Mouse (Mus musculus) hindbrain, embryonic 12.5 days (tissue): ENCODE results near the gene Tle2. TPM values are rescaled to one million over a fixed set of nuclear protein-coding genes. Genes with fewer than 3 reads are reported as not detected.
A peak's percentile ranks its signal among the peaks of the same experiment; 100 is the strongest.

Source experiments
- ATAC-seq: fragments of 200-750 bp; cut with Nextera tagmentation; 2 replicates; pipeline ENCODE4 v1.8.0; 2017; ENCODE audit warnings: moderate TSS enrichment; ENCODE audit not compliant: low FRiP score
- H3K27ac ChIP-seq: fragments of 300-500 bp; sonication (generic); 2 replicates; pipeline ENCODE4 v1.5.1; 2016; ENCODE audit warnings: mild to moderate bottlenecking
- H3K27me3 ChIP-seq: fragments of 300-500 bp; sonication (generic); 2 replicates; pipeline ENCODE4 v1.6.1; 2016; ENCODE audit warnings: mild to moderate bottlenecking
- H3K36me3 ChIP-seq: fragments of 300-500 bp; sonication (generic); 2 replicates; pipeline ENCODE4 v1.6.1; 2016; ENCODE audit warnings: mild to moderate bottlenecking
- H3K4me1 ChIP-seq: fragments of 300-500 bp; sonication (generic); 2 replicates; pipeline ENCODE4 v1.6.1; 2016
- H3K4me2 ChIP-seq: fragments of 300-500 bp; sonication (generic); replicated peaks from 2 replicates; pipeline ENCODE4 v1.6.1; 2016; ENCODE audit warnings: mild to moderate bottlenecking
- H3K4me3 ChIP-seq: fragments of 300-500 bp; sonication (generic); 2 replicates; pipeline ENCODE4 v1.5.1; 2016; ENCODE audit warnings: mild to moderate bottlenecking
- H3K9ac ChIP-seq: fragments of 300-500 bp; sonication (generic); 2 replicates; pipeline ENCODE4 v1.6.1; 2016; ENCODE audit warnings: mild to moderate bottlenecking, moderate library complexity
- H3K9me3 ChIP-seq: fragments of 300-500 bp; sonication (generic); replicated peaks from 2 replicates; pipeline ENCODE4 v1.6.1; 2016; ENCODE audit warnings: mild to moderate bottlenecking
- WGBS: fragments of 180-500 bp; shearing (Covaris S2); methylation state at CpG from one replicate; pipeline ENCODE4 v1.1.7; 2016; 5-methylcytosine and 5-hydroxymethylcytosine counted together
- polyA plus RNA-seq: library from polyadenylated mRNA; unstranded; fragments of >200 nt; fragmentation: Nextera tagmentation; extraction: Ambion mirVana; gene quantifications from 2 replicates; pipeline ENCODE4 v1.2.1, GENCODE M21; 2016

The Tle2 gene
- polyA plus RNA-seq, 1 experiment from 2014 or later, result 30.6 TPM

GRCm38 (mm10) chr10:81623441-81623840 lies 49.1 kb downstream of the Tle2 start:
- Histone ChIP-seq H3K9me3 (no peaks in the 10 kb centered on the region), H3K4me2 (no peak overlapping the region), H3K27me3 (no peaks in the 10 kb centered on the region), H3K4me3 (no peak overlapping the region), H3K9ac (no peak overlapping the region), H3K36me3 (peaks cover 48% of the 10 kb centered on the region), H3K27ac (no peak overlapping the region), H3K4me1 (peaks cover 19% of the 10 kb centered on the region)
- no peak for ATAC-seq
- WGBS, result 57% methylated on average over 8 of the region's 8 CpGs

- H3K4me1 ChIP-seq, result peaks cover 19% of the 10 kb centered on the region
- 90% methylated on average over 22 of the region's 22 CpGs for WGBS
- ATAC-seq, result peak; percentile 26; the same call in 1 of the 2 replicates
- no peak overlapping the region; the same call in 1 of the 2 replicates for H3K27ac ChIP-seq
- no peaks in the 10 kb centered on the region for H3K9me3 ChIP-seq
- H3K9ac ChIP-seq, result peak overlapping the region; percentile 86
- H3K4me2 ChIP-seq, result peak overlapping the region; percentile 76
- H3K36me3 ChIP-seq, result peaks cover 46% of the 10 kb centered on the region
- peaks cover 6% of the 10 kb centered on the region; the same call in 1 of the 2 replicates for H3K27me3 ChIP-seq
- peak overlapping the region; percentile 69 for H3K4me3 ChIP-seq
These were observed 52.0 kb downstream of the Tle2 start for GRCm38 (mm10) chr10:81626101-81626993.

GRCm38 (mm10) chr10:81626994-81627835 lies 52.9 kb downstream of the Tle2 start, which contains the start of gene Sirt6:
TSS of gene Sirt6 (minus strand) at chr10:81627797.
- Histone ChIP-seq H3K27me3 (peaks cover 6% of the 10 kb centered on the region; the same call in 1 of the 2 replicates), H3K4me1 (peaks cover 19% of the 10 kb centered on the region), H3K36me3 (peaks cover 37% of the 10 kb centered on the region), H3K4me3 (peak within 1 kb of the TSS; percentile 69), H3K9me3 (no peaks in the 10 kb centered on the region), H3K9ac (peak within 1 kb of the TSS; percentile 86), H3K27ac (peak within 1 kb of the TSS; percentile 92), H3K4me2 (peak within 1 kb of the TSS; percentile 76)
- 6% methylated on average over 40 of the region's 40 CpGs for WGBS
- ATAC-seq, result peak; percentile 87

- H3K27me3 ChIP-seq, result peaks cover 6% of the 10 kb centered on the region; the same call in 1 of the 2 replicates
- peak overlapping the region; percentile 92 for H3K27ac ChIP-seq
- peak overlapping the region; percentile 69 for H3K4me3 ChIP-seq
- 67% methylated on average over 7 of the region's 7 CpGs for WGBS
- H3K9me3 ChIP-seq, result no peaks in the 10 kb centered on the region
- peaks cover 19% of the 10 kb centered on the region for H3K4me1 ChIP-seq
- H3K4me2 ChIP-seq, result peak overlapping the region; percentile 76
- peak; percentile 57 for ATAC-seq
- peaks cover 31% of the 10 kb centered on the region for H3K36me3 ChIP-seq
- peak overlapping the region; percentile 86 for H3K9ac ChIP-seq
These were observed 53.5 kb downstream of the Tle2 start for GRCm38 (mm10) chr10:81627836-81628220.

- peak within 1 kb of the TSS; percentile 86 for H3K9ac ChIP-seq
- H3K27me3 ChIP-seq, result peaks cover 6% of the 10 kb centered on the region; the same call in 1 of the 2 replicates
- peak within 1 kb of the TSS; percentile 69 for H3K4me3 ChIP-seq
- H3K9me3 ChIP-seq, result no peaks in the 10 kb centered on the region
- H3K4me2 ChIP-seq, result peak within 1 kb of the TSS; percentile 76
- 81% methylated on average over 16 of the region's 16 CpGs for WGBS
- peaks cover 27% of the 10 kb centered on the region for H3K36me3 ChIP-seq
- peaks cover 22% of the 10 kb centered on the region for H3K4me1 ChIP-seq
- peak within 1 kb of the TSS; percentile 92 for H3K27ac ChIP-seq
- ATAC-seq, result peak; percentile 9; the same call in 1 of the 2 replicates
These were observed 54.0 kb downstream of the Tle2 start, which contains the start of gene Ankrd24 for GRCm38 (mm10) chr10:81628390-81628789. TSS of gene Ankrd24 (plus strand) at chr10:81628540.

GRCm38 (mm10) chr10:81633253-81634099 lies 59.1 kb downstream of the Tle2 start:
- peak; percentile 86 for ATAC-seq

GRCm38 (mm10) chr10:81636338-81636737 lies 62.0 kb downstream of the Tle2 start:
- WGBS, result 21% methylated on average over 8 of the region's 8 CpGs
- peaks cover 12% of the 10 kb centered on the region for H3K4me1 ChIP-seq
- H3K27ac ChIP-seq, result no peak overlapping the region
- H3K4me3 ChIP-seq, result no peak overlapping the region
- no peaks in the 10 kb centered on the region for H3K9me3 ChIP-seq
- ATAC-seq, result no peak
- peaks cover 4% of the 10 kb centered on the region for H3K27me3 ChIP-seq
- H3K36me3 ChIP-seq, result no peaks in the 10 kb centered on the region
- H3K9ac ChIP-seq, result no peak overlapping the region
- H3K4me2 ChIP-seq, result no peak overlapping the region

More at GRCm38 (mm10) chr10:81633253-81634099, 59.1 kb downstream of the Tle2 start:
- H3K4me3 ChIP-seq, result peak overlapping the region; percentile 40
- no peaks in the 10 kb centered on the region for H3K9me3 ChIP-seq
- peak overlapping the region; percentile 62 for H3K9ac ChIP-seq
- peaks cover 9% of the 10 kb centered on the region for H3K4me1 ChIP-seq
- no peaks in the 10 kb centered on the region for H3K36me3 ChIP-seq
- peaks cover 9% of the 10 kb centered on the region for H3K27me3 ChIP-seq
- WGBS, result 2% methylated on average over 37 of the region's 37 CpGs
- H3K27ac ChIP-seq, result peak overlapping the region; percentile 32; the same call in 1 of the 2 replicates
- H3K4me2 ChIP-seq, result peak overlapping the region; percentile 63

GRCm38 (mm10) chr10:81638101-81638500 lies 63.7 kb downstream of the Tle2 start:
- no peak overlapping the region for H3K4me3 ChIP-seq
- ATAC-seq, result no peak
- H3K4me2 ChIP-seq, result no peak overlapping the region
- H3K9ac ChIP-seq, result no peak overlapping the region
- peaks cover 4% of the 10 kb centered on the region for H3K27me3 ChIP-seq
- 77% methylated on average over 6 of the region's 6 CpGs for WGBS
- no peaks in the 10 kb centered on the region for H3K9me3 ChIP-seq
- H3K4me1 ChIP-seq, result peaks cover 29% of the 10 kb centered on the region
- no peaks in the 10 kb centered on the region for H3K36me3 ChIP-seq
- no peak overlapping the region for H3K27ac ChIP-seq

Other genes with a start within 250 kb of the Tle2 start
- 2.7 and 3.1 TPM in 2 replicates for gene Tbxa2r, start 245.8 kb upstream of the Tle2 start, polyA plus RNA-seq
- gene Gipc3, start 231.3 kb upstream of the Tle2 start, polyA plus RNA-seq, result not detected in 2 replicates
- 92.0 and 93.4 TPM in 2 replicates for gene Hmg20b, start 224.1 kb upstream of the Tle2 start, polyA plus RNA-seq
- gene Mfsd12, start 217.1 kb upstream of the Tle2 start, polyA plus RNA-seq, result 11.4 and 12.9 TPM in 2 replicates
- gene 4930404N11Rik, start 208.7 kb upstream of the Tle2 start, polyA plus RNA-seq, result 0.52 and 0.88 TPM in 2 replicates
- gene Fzr1, start 196.0 kb upstream of the Tle2 start, polyA plus RNA-seq, result 132 and 134 TPM in 2 replicates
- gene Dohh, start 190.1 kb upstream of the Tle2 start, polyA plus RNA-seq, result 62.7 and 67.5 TPM in 2 replicates
- gene Gm48551, start 190.1 kb upstream of the Tle2 start, polyA plus RNA-seq, result 5.7 and 5.9 TPM in 2 replicates
- 1.1 and 2.4 TPM in 2 replicates for gene Gm48552, start 185.6 kb upstream of the Tle2 start, polyA plus RNA-seq
- gene Smim24, start 181.5 kb upstream of the Tle2 start, polyA plus RNA-seq, result 1.9 and 2.7 TPM in 2 replicates
- 30.9 and 31.5 TPM in 2 replicates for gene Nfic, start 118.9 kb upstream of the Tle2 start, polyA plus RNA-seq
- gene Celf5, start 91.9 kb upstream of the Tle2 start, polyA plus RNA-seq, result 37.1 and 41.3 TPM in 2 replicates
- gene Ncln, start 78.2 kb upstream of the Tle2 start, polyA plus RNA-seq, result 75.1 and 79.5 TPM in 2 replicates
- 0.52 and 0.65 TPM in 2 replicates for gene S1pr4, start 74.4 kb upstream of the Tle2 start, polyA plus RNA-seq
- gene Gna15, start 50.3 kb upstream of the Tle2 start, polyA plus RNA-seq, result 0.75 and 0.82 TPM in 2 replicates
- gene Gna11, start 29.4 kb upstream of the Tle2 start, polyA plus RNA-seq, result 75.2 and 76.3 TPM in 2 replicates
- 476 and 504 TPM in 2 replicates for gene Aes, start 15.1 kb upstream of the Tle2 start, polyA plus RNA-seq
- 8.2 and 8.3 TPM in 2 replicates for gene Tle6, start 26.5 kb downstream of the Tle2 start, polyA plus RNA-seq
- gene BC025920, start 31.7 kb downstream of the Tle2 start, polyA plus RNA-seq, result 1.2 and 1.3 TPM in 2 replicates
- 52.7 and 55.5 TPM in 2 replicates for gene Sirt6, start 53.2 kb downstream of the Tle2 start, polyA plus RNA-seq
- gene Ankrd24, start 54.0 kb downstream of the Tle2 start, polyA plus RNA-seq, result 8.6 and 10.5 TPM in 2 replicates
- gene Gm10778, start 74.5 kb downstream of the Tle2 start, polyA plus RNA-seq, result 5.2 and 5.6 TPM in 2 replicates
- 18.2 and 25.2 TPM in 2 replicates for gene Zfp433, start 130.3 kb downstream of the Tle2 start, polyA plus RNA-seq
- gene Gm3055, start 196.6 kb downstream of the Tle2 start, polyA plus RNA-seq, result 15.0 and 17.2 TPM in 2 replicates
- 2.3 and 2.9 TPM in 2 replicates for gene Gm4767, start 237.6 kb downstream of the Tle2 start, polyA plus RNA-seq